Mouse (Mus musculus) hindbrain, embryonic 11.5 days (tissue): ENCODE results near the gene Sit1. TPM values are rescaled to one million over a fixed set of nuclear protein-coding genes. Genes with fewer than 3 reads are reported as not detected.
"Not testable (repeated sequence)": the region's sequence is repeated elsewhere in the genome, so short reads cannot be mapped to it uniquely, and the experiment has no call there.

Source experiments
- ATAC-seq: fragments of 200-750 bp; cut with Nextera tagmentation; 2 replicates; pipeline ENCODE4 v1.8.0; 2017; ENCODE audit warnings: mild to moderate bottlenecking, moderate TSS enrichment, moderate library complexity; ENCODE audit not compliant: low FRiP score
- DNase-seq: peaks from one replicate; pipeline ENCODE4 v3.0.0-alpha.2; 2015; ENCODE audit warnings: low spot score
- H3K27ac ChIP-seq: fragments of 300-500 bp; sonication (generic); 2 replicates; pipeline ENCODE4 v1.5.1; 2014; ENCODE audit warnings: mild to moderate bottlenecking, low read depth, low read length
- H3K27me3 ChIP-seq: fragments of 300-500 bp; sonication (generic); 2 replicates; pipeline ENCODE4 v1.6.1; 2014; ENCODE audit warnings: mild to moderate bottlenecking, low read length, moderate library complexity, mixed read lengths; ENCODE audit not compliant: control insufficient read depth, insufficient read depth
- H3K36me3 ChIP-seq: fragments of 300-500 bp; sonication (generic); 2 replicates; pipeline ENCODE4 v1.6.1; 2014; ENCODE audit warnings: mild to moderate bottlenecking, low read length, moderate library complexity, mixed read lengths; ENCODE audit not compliant: control insufficient read depth, insufficient read depth
- H3K4me1 ChIP-seq: fragments of 300-500 bp; sonication (generic); replicated peaks from 2 replicates; pipeline ENCODE4 v1.6.1; 2014; ENCODE audit warnings: low read length, mixed read lengths; ENCODE audit not compliant: control insufficient read depth, insufficient read depth
- H3K4me2 ChIP-seq: fragments of 300-500 bp; sonication (generic); replicated peaks from 2 replicates; pipeline ENCODE4 v1.6.1; 2014; ENCODE audit warnings: mild to moderate bottlenecking, low read depth, low read length
- H3K4me3 ChIP-seq: fragments of 300-500 bp; sonication (generic); 2 replicates; pipeline ENCODE4 v1.5.1; 2014; ENCODE audit warnings: low read depth, low read length
- H3K9ac ChIP-seq: fragments of 300-500 bp; sonication (generic); 2 replicates; pipeline ENCODE4 v1.6.1; 2014; ENCODE audit warnings: low read depth, low read length
- H3K9me3 ChIP-seq: fragments of 300-500 bp; sonication (generic); 2 replicates; pipeline ENCODE4 v1.6.1; 2016; ENCODE audit warnings: low read length; ENCODE audit not compliant: control insufficient read depth
- WGBS: fragments of 180-500 bp; shearing (Covaris S2); extraction: QIAGEN DNeasy Blood & Tissue Kit; methylation state at CpG from one replicate; pipeline ENCODE4 v1.1.7; 2014; 5-methylcytosine and 5-hydroxymethylcytosine counted together
- polyA plus RNA-seq: library from polyadenylated mRNA; unstranded; fragments of >200 nt; fragmentation: Nextera tagmentation; extraction: Ambion mirVana; gene quantifications from 2 replicates; pipeline ENCODE4 v1.2.1, GENCODE M21; 2014

The Sit1 gene
- polyA plus RNA-seq, 1 experiment from 2014 or later: not detected

DNA sequence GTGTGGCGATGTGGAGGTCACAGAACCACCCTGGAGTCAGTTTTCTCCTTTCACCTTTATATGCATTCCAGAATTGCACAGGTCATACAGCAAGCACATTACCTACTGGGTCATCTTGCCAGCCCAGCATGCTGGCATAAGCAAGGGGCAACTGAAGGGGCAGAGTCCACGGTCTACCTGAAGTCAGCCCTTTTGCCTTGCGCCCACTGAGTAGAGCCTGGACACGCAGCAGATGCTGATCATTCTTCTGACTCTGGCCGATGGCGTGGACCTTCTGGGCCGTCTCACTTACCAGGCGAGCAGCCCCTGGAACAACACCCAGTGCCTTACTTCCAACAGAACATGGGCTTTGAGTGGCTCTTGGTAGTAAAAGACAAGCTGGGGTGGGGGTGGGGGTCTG, 13.9 kb upstream of the Sit1 start:
- no peak overlapping the region for H3K4me3 ChIP-seq
- ATAC-seq: no peak
- H3K9ac ChIP-seq: no peak overlapping the region
- no peak overlapping the region for H3K27ac ChIP-seq
- 94% methylated on average over 8 of the region's 8 CpGs for WGBS
- no peak for DNase-seq
- H3K36me3 ChIP-seq: no peaks in the 10 kb centered on the region
- H3K4me2 ChIP-seq: no peak overlapping the region
- H3K27me3 ChIP-seq: no peaks in the 10 kb centered on the region
- peaks cover 5% of the 10 kb centered on the region; the same call in 1 of the 2 replicates for H3K4me1 ChIP-seq
- no peaks in the 10 kb centered on the region for H3K9me3 ChIP-seq

DNA sequence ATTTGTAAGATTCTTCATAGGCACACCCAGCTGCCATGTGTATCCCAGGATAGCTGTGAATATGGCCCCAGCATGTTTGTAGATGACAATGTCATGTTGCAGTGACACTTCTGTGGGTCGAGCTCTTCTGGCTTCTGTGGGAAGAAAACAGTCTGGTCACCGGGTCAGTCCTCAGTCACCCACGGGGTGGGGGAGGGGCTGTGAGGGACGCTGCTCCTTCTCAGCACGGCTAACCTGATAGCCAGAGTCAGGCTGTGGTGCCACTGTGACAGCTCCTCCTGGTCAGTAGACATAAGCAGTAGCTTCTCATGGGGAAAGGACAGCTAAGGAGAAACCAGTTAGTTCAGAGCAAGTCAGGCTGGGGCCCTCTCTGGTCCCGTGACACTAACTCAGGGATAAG, 13.1 kb upstream of the Sit1 start:
- Histone ChIP-seq H3K27me3 (no peaks in the 10 kb centered on the region), H3K27ac (no peak overlapping the region), H3K9me3 (no peaks in the 10 kb centered on the region), H3K4me3 (no peak overlapping the region), H3K9ac (no peak overlapping the region), H3K4me1 (peaks cover 5% of the 10 kb centered on the region; the same call in 1 of the 2 replicates), H3K4me2 (no peak overlapping the region), H3K36me3 (no peaks in the 10 kb centered on the region)
- WGBS: 60% methylated on average over 6 of the region's 6 CpGs
- DNase-seq (no peak), ATAC-seq (no peak)

DNA sequence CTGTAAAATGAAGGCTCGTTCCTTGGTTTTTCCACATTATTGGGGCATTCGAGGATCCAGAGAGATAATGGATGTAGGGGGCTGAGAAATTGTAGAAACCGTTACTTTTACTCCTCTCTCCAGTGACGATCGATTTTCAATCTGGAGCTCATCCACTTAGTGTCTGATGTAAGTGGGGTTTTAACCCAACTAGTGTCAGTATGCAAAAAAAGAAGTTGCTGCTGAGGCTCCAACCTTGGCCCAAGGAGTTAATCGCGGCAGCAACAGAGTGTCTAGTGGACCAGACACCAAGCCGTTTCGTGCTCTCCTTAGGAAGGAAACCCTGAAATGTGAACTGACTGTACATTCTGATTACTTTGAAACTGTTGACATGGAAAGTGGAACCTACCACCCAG, 10.3 kb upstream of the Sit1 start:
- Histone ChIP-seq H3K4me3 (peak overlapping the region; percentile 64), H3K27me3 (no peaks in the 10 kb centered on the region), H3K36me3 (no peaks in the 10 kb centered on the region), H3K4me2 (peak overlapping the region; percentile 60), H3K9me3 (no peaks in the 10 kb centered on the region), H3K27ac (no peak overlapping the region), H3K4me1 (peaks cover 5% of the 10 kb centered on the region; the same call in 1 of the 2 replicates), H3K9ac (peak overlapping the region; percentile 71)
- DNase-seq (no peak), ATAC-seq (no peak)
- 4% methylated on average over 9 of the region's 9 CpGs for WGBS

DNA sequence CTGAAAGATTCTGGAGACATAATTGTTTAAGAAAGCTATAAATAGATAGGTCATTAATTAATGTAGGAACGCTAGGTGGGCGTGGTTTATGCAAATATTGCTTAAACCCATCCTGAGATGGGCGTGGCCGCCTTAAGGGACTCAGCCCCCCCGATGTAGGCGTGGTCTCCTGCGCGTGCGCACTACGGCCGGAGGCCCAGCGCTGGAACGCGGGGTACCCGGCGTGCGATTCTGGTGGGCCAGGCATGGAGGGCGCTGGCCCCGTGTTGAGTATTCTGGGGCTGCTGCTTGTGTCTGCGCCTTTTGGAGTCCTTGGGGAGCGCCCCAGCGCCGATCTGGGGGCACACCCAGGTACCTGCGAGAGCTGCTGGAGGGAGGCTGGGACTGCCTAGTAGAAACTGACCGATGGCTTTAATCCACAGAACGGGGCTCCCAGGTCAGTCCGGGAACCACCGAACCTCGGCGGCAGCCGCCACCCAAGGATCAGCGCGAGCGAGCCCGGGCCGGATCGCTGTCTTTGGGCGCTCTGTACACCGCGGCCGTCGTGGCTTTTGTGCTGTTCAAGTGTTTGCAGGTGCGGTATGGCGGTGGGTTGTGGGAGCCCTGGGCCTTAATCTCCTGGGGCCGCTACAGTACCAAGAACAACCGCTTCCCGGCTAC, 9.8 kb upstream of the Sit1 start:
- H3K4me1 ChIP-seq: no peaks in the 10 kb centered on the region; the same call in 1 of the 2 replicates
- H3K4me2 ChIP-seq: peak overlapping the region; percentile 60
- ATAC-seq (peak; percentile 91), DNase-seq (peak; percentile 99)
- peak overlapping the region; percentile 71 for H3K9ac ChIP-seq
- WGBS: under 1% methylated on average over 47 of the region's 47 CpGs
- no peaks in the 10 kb centered on the region for H3K27me3 ChIP-seq
- no peaks in the 10 kb centered on the region for H3K9me3 ChIP-seq
- peak overlapping the region; percentile 64 for H3K4me3 ChIP-seq
- H3K27ac ChIP-seq: peak overlapping the region; percentile 84
- H3K36me3 ChIP-seq: no peaks in the 10 kb centered on the region

DNA sequence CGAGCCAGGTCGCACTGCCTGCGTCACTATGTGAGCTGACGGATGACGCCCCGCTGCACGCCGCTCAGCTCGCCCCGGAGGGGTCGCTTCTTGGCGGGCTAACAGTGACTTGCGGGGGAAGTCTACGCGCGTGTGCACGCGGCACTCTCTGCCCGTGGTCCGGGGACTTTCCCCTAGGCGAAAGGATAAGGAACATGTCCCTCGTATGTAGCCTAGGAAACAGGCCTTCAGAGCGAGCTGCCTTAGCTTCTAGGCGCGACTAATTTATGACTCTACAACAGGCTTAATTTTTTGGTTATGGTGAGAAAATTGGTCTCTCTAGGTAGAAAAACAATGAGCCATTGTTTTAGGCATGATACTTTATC, 9.3 kb upstream of the Sit1 start, which contains the start of gene Ccdc107:
Gene Ccdc107, plus strand, starts transcription at position 80 of the 365 bp plus-strand sequence.
- Histone ChIP-seq H3K27me3 (no peaks in the 10 kb centered on the region), H3K36me3 (no peaks in the 10 kb centered on the region), H3K4me3 (peak within 1 kb of the TSS; percentile 64), H3K9me3 (no peaks in the 10 kb centered on the region), H3K4me1 (no peaks in the 10 kb centered on the region; the same call in 1 of the 2 replicates), H3K4me2 (peak within 1 kb of the TSS; percentile 60), H3K9ac (peak within 1 kb of the TSS; percentile 71), H3K27ac (peak within 1 kb of the TSS; percentile 84)
- WGBS: 1% methylated on average over 25 of the region's 25 CpGs
- DNase-seq (peak; percentile 89), ATAC-seq (peak; percentile 97)

DNA sequence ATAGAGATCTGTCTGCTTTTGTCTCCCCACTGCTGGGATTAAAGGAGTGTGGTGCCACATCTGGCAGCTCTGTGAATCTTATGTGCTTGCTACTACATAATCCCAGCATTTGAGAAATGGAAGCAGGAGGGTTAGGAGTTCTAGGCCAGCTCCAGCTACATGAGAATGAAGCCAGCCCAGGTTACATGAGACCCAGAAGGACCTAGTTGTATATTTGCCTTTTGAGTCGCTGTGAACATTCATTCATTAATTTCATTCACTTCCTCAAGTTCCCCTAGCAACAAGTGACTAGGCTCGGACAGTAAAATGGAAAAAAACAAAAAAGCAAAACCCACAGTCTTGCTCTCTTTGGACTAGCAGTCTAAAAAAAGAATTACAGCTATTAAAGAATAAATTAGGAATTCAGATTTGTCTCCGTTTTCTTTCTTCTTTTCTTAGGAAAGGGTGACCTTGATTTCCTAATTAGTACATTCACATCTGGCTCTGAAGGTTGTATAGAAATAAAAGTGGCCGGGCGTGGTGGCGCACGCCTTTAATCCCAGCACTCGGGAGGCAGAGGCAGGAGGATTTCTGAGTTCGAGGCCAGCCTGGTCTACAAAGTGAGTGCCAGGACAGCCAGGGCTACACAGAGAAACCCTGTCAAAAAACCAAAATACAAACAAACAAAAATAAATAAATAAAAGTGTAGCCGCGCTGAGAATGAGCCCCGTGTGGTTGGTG, 8.7 kb upstream of the Sit1 start:
- Histone ChIP-seq H3K9me3 (no peaks in the 10 kb centered on the region), H3K4me1 (no peaks in the 10 kb centered on the region), H3K4me3 (peak overlapping the region; percentile 64; the same call in 1 of the 2 replicates), H3K36me3 (no peaks in the 10 kb centered on the region), H3K27ac (no peak overlapping the region), H3K9ac (no peak overlapping the region), H3K4me2 (peak overlapping the region; percentile 3; the same call in 1 of the 2 replicates), H3K27me3 (no peaks in the 10 kb centered on the region)
- no peak; the same call in 1 of the 2 replicates for ATAC-seq
- no peak for DNase-seq
- WGBS: 52% methylated on average over 12 of the region's 12 CpGs

DNA sequence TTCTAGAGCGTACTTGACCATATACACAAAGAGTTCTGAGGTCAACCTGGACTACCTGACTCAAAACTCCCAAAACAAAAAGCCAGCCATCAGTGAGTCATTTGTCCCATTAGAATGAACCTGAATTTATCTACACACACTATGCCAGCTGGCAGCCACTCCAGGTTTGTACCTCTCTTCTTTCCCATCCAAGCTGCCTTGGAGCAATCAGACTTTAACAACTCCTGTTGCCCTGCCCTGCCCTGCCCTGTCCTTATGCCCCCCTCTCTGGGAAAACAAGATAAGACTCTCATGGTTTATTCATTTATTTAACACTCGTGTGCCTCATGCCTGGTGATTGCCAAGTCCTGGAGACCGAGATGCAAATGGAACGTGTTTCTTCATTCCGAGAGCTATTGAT, 7.3 kb upstream of the Sit1 start:
- ATAC-seq (no peak), DNase-seq (no peak)
- Histone ChIP-seq H3K4me2 (no peak overlapping the region), H3K27me3 (no peaks in the 10 kb centered on the region), H3K4me1 (no peaks in the 10 kb centered on the region), H3K27ac (no peak overlapping the region), H3K9ac (no peak overlapping the region), H3K4me3 (no peak overlapping the region), H3K9me3 (no peaks in the 10 kb centered on the region), H3K36me3 (no peaks in the 10 kb centered on the region)
- WGBS: 89% methylated on average over 5 of the region's 5 CpGs

DNA sequence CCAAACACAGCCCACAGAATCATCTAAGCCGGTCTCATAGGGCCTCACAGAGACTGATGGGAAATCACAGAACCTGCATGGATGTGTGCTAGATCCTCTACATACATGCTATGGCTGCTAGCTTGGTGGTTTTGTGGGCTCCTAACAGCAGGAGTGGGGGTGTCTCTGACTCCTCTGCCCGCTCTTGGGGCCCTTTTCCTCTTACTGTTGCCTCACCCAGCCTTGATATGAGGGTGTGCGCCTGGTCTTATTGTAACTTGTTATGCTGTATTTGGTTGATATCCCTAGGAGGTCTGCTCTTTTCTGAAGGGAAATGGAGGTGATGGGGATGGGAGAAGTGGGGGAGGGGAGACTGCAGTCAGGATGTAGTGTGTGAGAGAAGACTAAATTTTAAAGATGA, 6.1 kb upstream of the Sit1 start:
- Histone ChIP-seq H3K4me3 (no peak overlapping the region), H3K27me3 (no peaks in the 10 kb centered on the region), H3K9ac (no peak overlapping the region), H3K9me3 (no peaks in the 10 kb centered on the region), H3K4me1 (no peaks in the 10 kb centered on the region), H3K36me3 (no peaks in the 10 kb centered on the region), H3K4me2 (no peak overlapping the region), H3K27ac (no peak overlapping the region)
- DNase-seq (no peak), ATAC-seq (no peak)
- WGBS: 93% methylated on average over 3 of the region's 3 CpGs

DNA sequence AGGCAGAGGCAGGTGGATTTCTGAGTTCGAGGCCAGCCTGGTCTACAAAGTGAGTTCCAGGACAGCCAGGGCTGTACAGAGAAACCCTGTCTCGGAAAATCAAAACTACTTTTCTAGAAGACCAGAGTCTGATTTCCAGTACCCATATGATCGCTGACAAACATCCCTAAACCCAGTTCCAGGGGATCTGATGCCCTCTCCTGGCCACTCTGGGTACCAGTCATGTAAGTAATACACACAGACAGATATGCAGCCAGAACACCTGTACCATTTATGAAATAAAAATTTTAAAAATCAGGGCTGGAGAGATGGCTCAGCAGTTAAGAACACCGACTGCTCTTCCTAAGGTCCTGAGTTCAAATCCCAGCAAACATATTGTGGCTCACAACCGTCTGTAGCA, 2.1 kb upstream of the Sit1 start:
- H3K4me3 ChIP-seq, DNase-seq, H3K27me3 ChIP-seq, H3K9me3 ChIP-seq, H3K4me2 ChIP-seq, H3K36me3 ChIP-seq, H3K4me1 ChIP-seq, H3K27ac ChIP-seq, ATAC-seq, H3K9ac ChIP-seq: not testable (repeated sequence)
- WGBS: 76% methylated on average over 5 of the region's 5 CpGs
